Mouse (Mus musculus) stomach, postnatal 0 days (tissue): Measurements from ENCODE around the gene Efna1.

Experiments used
- CTCF ChIP-seq: IDR thresholded peaks from 2 replicates; pipeline ENCODE4 v1.5.1; 2016; ENCODE audit warnings: antibody characterized with exemption, low read depth, mild to moderate bottlenecking, moderate library complexity
- EP300 ChIP-seq: optimal IDR thresholded peaks from 2 replicates; pipeline ENCODE3; 2016; ENCODE audit warnings: antibody characterized with exemption

DNA sequence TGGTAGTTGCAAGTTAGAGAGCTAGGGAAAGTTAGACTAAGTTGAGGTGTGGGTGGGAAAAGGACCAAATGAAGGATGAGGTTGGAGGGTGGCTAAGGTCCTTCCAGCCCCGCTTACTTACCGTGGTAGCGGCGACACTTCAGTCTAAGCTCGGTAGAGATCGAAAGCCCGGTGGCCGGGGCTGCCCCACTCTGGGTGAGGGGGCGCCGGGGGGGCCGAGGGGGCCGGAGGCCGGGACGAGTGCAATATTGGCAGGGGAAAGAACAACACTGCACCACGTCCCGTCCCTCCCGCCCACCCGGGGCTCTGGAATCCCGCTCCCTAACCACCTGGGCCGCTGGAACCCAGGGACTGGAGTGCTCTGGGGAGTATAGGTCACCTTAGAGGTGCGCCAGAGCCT is 54.0 kb downstream of the Efna1 start, which contains the start of gene Mtx1:
- TF ChIP-seq CTCF (no peak), EP300 (no peak)
